Mouse (Mus musculus) urinary bladder, adult 2 months (tissue): ENCODE data around the gene Flot1. TPM values are rescaled to one million over a fixed set of nuclear protein-coding genes. Genes with fewer than 3 reads are reported as not detected.
"Not testable (repeated sequence)": the region's sequence is repeated elsewhere in the genome, so short reads cannot be mapped to it uniquely, and the experiment has no call there.

Source experiments
- DNase-seq: peaks from one replicate; pipeline ENCODE4 v3.0.0; 2022; ENCODE audit warnings: low spot score
- polyA plus RNA-seq: library from polyadenylated mRNA; depleted of rRNA; stranded (reverse); fragments of >200 nt; gene quantifications from 2 replicates; pipeline ENCODE4 v1.2.3, GENCODE M21; 2012

Flot1 gene
- polyA plus RNA-seq, 1 experiment, result 192 TPM

GRCm38 (mm10) chr17:35835424-35836140 lies 12.6 kb downstream of the Flot1 start:
- peak; percentile 30 for DNase-seq

- DNase-seq, result peak; percentile 41
These were observed 13.3 kb downstream of the Flot1 start for GRCm38 (mm10) chr17:35836178-35836965.

GRCm38 (mm10) chr17:35836991-35837422 lies 14.0 kb downstream of the Flot1 start:
- peak; percentile 67 for DNase-seq

- peak; percentile 32 for DNase-seq
These were observed 14.5 kb downstream of the Flot1 start for GRCm38 (mm10) chr17:35837487-35837886.

GRCm38 (mm10) chr17:35838122-35838544 lies 15.1 kb downstream of the Flot1 start, which contains the start of gene Tubb5:
Gene Tubb5, minus strand, starts transcription at chr17:35838306.
- DNase-seq, result peak; percentile 91

GRCm38 (mm10) chr17:35838570-35838969 lies 15.5 kb downstream of the Flot1 start:
- DNase-seq, result no peak

- not testable (repeated sequence) for DNase-seq
These were observed 16.0 kb downstream of the Flot1 start for GRCm38 (mm10) chr17:35839002-35839401.

GRCm38 (mm10) chr17:35840561-35840960 lies 17.5 kb downstream of the Flot1 start:
- DNase-seq, result no peak

GRCm38 (mm10) chr17:35841076-35841950 lies 18.3 kb downstream of the Flot1 start, which contains the start of gene Mdc1:
Gene Mdc1, plus strand, starts transcription at chr17:35841515.
- DNase-seq, result peak; percentile 87

- DNase-seq, result peak; percentile 19
These were observed 19.0 kb downstream of the Flot1 start for GRCm38 (mm10) chr17:35842006-35842405.

GRCm38 (mm10) chr17:35843514-35843913 lies 20.5 kb downstream of the Flot1 start:
- DNase-seq, result no peak

- no peak for DNase-seq
These were observed 25.1 kb downstream of the Flot1 start for GRCm38 (mm10) chr17:35848112-35848511.

GRCm38 (mm10) chr17:35850974-35851373 lies 27.9 kb downstream of the Flot1 start:
- no peak for DNase-seq

GRCm38 (mm10) chr17:35859371-35859770 lies 36.3 kb downstream of the Flot1 start:
- no peak for DNase-seq

GRCm38 (mm10) chr17:35859835-35860234 lies 36.8 kb downstream of the Flot1 start:
- DNase-seq, result no peak

GRCm38 (mm10) chr17:35860831-35861197 lies 37.8 kb downstream of the Flot1 start:
- DNase-seq, result no peak

GRCm38 (mm10) chr17:35861198-35861857 lies 38.3 kb downstream of the Flot1 start, which contains the start of gene Nrm:
Gene Nrm, plus strand, starts transcription at chr17:35861318.
- DNase-seq, result peak; percentile 88

- no peak for DNase-seq
These were observed 41.9 kb downstream of the Flot1 start for GRCm38 (mm10) chr17:35864832-35865353.

GRCm38 (mm10) chr17:35865481-35866280 lies 42.7 kb downstream of the Flot1 start, which contains the start of gene Ppp1r18:
Gene Ppp1r18, plus strand, starts transcription at chr17:35865593.
- DNase-seq, result peak; percentile 53

GRCm38 (mm10) chr17:35866281-35866831 lies 43.3 kb downstream of the Flot1 start:
- DNase-seq, result no peak
